Comparison of ENCODE assay signal across 9 mouse cellular contexts in genomic region chr2:112799995-112800353, GRCm38 (mm10).
DNase-seq lines count a peak whose midpoint lies in the region; ATAC-seq and TF ChIP-seq lines count a peak whose summit lies in the region.
"Had no signal": no experiment of that assay in that cellular context is flagged by ENCODE, and none has a peak within 500 bp of the region (broad histone marks: within the 10 kb centered on the region; RNA-seq: fewer than 3 reads in every experiment).

No protein-coding gene starts in this region.

- peak; percentile 19 for DNase-seq in adrenal gland, adult 8-10 months
- peak; percentile 51 for DNase-seq in embryo, embryonic 11.5 days (ENCODE audit: low read depth, low spot score)
- peak; percentile 29 for DNase-seq in heart, adult 8-10 months (ENCODE audit: low spot score)
- peak; percentile 2 for DNase-seq in liver, embryonic 13.5 days
- DNase-seq in urinary bladder, postnatal 25 days (ENCODE audit: low spot score): peak; percentile 44

- no peaks in the 10 kb centered on the region for H3K4me1 ChIP-seq in E14TG2a.4 (replicated peaks; ENCODE audit: low read depth, low read length)
- no peaks in the 10 kb centered on the region for H3K4me1 ChIP-seq in kidney, embryonic 14.5 days (ENCODE audit: control insufficient read depth, insufficient read depth, low read length)
- H3K4me1 ChIP-seq in liver, embryonic 13.5 days (replicated peaks): no peaks in the 10 kb centered on the region
- no peaks in the 10 kb centered on the region; the same call in 1 of the 2 replicates for H3K4me1 ChIP-seq in neural tube, embryonic 13.5 days (replicated peaks)
- H3K4me1 ChIP-seq: liver, embryonic 15.5 days had no signal

- WGBS in kidney, embryonic 14.5 days: 5% methylated on average over 8 of the region's 8 CpGs
- WGBS in liver, embryonic 13.5 days (ENCODE audit: insufficient replicate concordance): 13% methylated on average over 8 of the region's 8 CpGs
- WGBS in neural tube, embryonic 13.5 days: 14% methylated on average over 8 of the region's 8 CpGs

- H3K9me3 ChIP-seq in E14TG2a.4 (ENCODE audit: low read length): no peaks in the 10 kb centered on the region
- no peaks in the 10 kb centered on the region for H3K9me3 ChIP-seq in kidney, embryonic 14.5 days (ENCODE audit: control insufficient read depth, low read length)
- no peaks in the 10 kb centered on the region for H3K9me3 ChIP-seq in liver, embryonic 13.5 days (replicated peaks)
- H3K9me3 ChIP-seq in neural tube, embryonic 13.5 days: no peaks in the 10 kb centered on the region
- H3K9me3 ChIP-seq: liver, embryonic 15.5 days had no signal

- H3K27ac ChIP-seq in kidney, embryonic 14.5 days (ENCODE audit: low read depth, low read length): no peak overlapping the region
- no peak overlapping the region for H3K27ac ChIP-seq in liver, embryonic 13.5 days
- H3K27ac ChIP-seq in neural tube, embryonic 13.5 days (replicated peaks): no peak overlapping the region
- H3K27ac ChIP-seq: liver, embryonic 15.5 days had no signal

- H3K9ac ChIP-seq in kidney, embryonic 14.5 days (ENCODE audit: low read depth, low read length): no peak overlapping the region
- H3K9ac ChIP-seq in liver, embryonic 13.5 days: no peak overlapping the region
- H3K9ac ChIP-seq in neural tube, embryonic 13.5 days: no peak overlapping the region
- H3K9ac ChIP-seq: liver, embryonic 15.5 days had no signal

- no peaks in the 10 kb centered on the region for H3K36me3 ChIP-seq in E14TG2a.4 (ENCODE audit: insufficient read depth, low read length)
- no peaks in the 10 kb centered on the region for H3K36me3 ChIP-seq in kidney, embryonic 14.5 days (ENCODE audit: control insufficient read depth, insufficient read depth, low read length)
- no peaks in the 10 kb centered on the region for H3K36me3 ChIP-seq in liver, embryonic 13.5 days
- H3K36me3 ChIP-seq in neural tube, embryonic 13.5 days: no peaks in the 10 kb centered on the region
- H3K36me3 ChIP-seq: liver, embryonic 15.5 days had no signal

- no peak overlapping the region for H3K4me3 ChIP-seq in E14TG2a.4 (replicated peaks; ENCODE audit: low read length)
- no peak overlapping the region for H3K4me3 ChIP-seq in kidney, embryonic 14.5 days (ENCODE audit: low read length)
- H3K4me3 ChIP-seq in liver, embryonic 13.5 days (replicated peaks): no peak overlapping the region
- H3K4me3 ChIP-seq in neural tube, embryonic 13.5 days: no peak overlapping the region
- H3K4me3 ChIP-seq: liver, embryonic 15.5 days had no signal

- peak; percentile 71 for TF ChIP-seq CTCF in E14TG2a.4 (conservative IDR thresholded peaks at IDR 0.05; ENCODE audit: low read length)

- no peaks in the 10 kb centered on the region for H3K27me3 ChIP-seq in E14TG2a.4 (ENCODE audit: insufficient read depth, low read length)
- no peaks in the 10 kb centered on the region for H3K27me3 ChIP-seq in kidney, embryonic 14.5 days (ENCODE audit: control insufficient read depth, insufficient read depth, low read length)
- H3K27me3 ChIP-seq in liver, embryonic 13.5 days: no peaks in the 10 kb centered on the region
- no peaks in the 10 kb centered on the region for H3K27me3 ChIP-seq in neural tube, embryonic 13.5 days
- H3K27me3 ChIP-seq: liver, embryonic 15.5 days had no signal

- peak; percentile 81 for ATAC-seq in kidney, embryonic 14.5 days (ENCODE audit: low FRiP score, low TSS enrichment)
- no peak for ATAC-seq in liver, embryonic 13.5 days (ENCODE audit: low read depth)
- peak; percentile 77 for ATAC-seq in neural tube, embryonic 13.5 days (ENCODE audit: low read depth)

- H3K4me2 ChIP-seq in kidney, embryonic 14.5 days (replicated peaks; ENCODE audit: low read depth, low read length): no peak overlapping the region
- H3K4me2 ChIP-seq in liver, embryonic 13.5 days: no peak overlapping the region
- no peak overlapping the region for H3K4me2 ChIP-seq in neural tube, embryonic 13.5 days
- H3K4me2 ChIP-seq: liver, embryonic 15.5 days had no signal
